Mouse (Mus musculus) naive thymus-derived CD4-positive, alpha-beta T cell, adult 2 months (primary cell): Measurements from ENCODE around the gene Serpinb1b.

Source experiments
- DNase-seq: peaks from one replicate; pipeline ENCODE4 v3.0.0-alpha.2; 2011; ENCODE audit warnings: low read depth

Serpinb1b gene

DNA sequence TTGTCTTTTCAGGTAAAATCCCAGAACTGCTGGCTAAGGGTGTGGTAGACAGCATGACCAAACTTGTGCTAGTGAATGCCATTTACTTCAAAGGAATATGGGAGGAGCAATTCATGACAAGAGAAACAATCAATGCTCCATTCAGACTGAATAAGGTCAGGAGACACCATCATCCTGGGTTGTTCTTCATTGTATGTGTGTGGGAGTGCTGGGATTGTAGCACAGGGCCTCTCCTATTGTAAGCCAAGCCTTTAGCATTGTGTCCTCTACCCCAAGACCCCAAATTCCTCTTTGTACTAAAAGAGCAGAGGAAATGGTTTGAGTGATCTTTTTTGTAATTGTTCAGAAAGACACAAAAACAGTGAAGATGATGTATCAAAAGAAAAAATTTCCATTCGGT lies 12.9 kb downstream of the Serpinb1b start:
- no peak for DNase-seq

DNA sequence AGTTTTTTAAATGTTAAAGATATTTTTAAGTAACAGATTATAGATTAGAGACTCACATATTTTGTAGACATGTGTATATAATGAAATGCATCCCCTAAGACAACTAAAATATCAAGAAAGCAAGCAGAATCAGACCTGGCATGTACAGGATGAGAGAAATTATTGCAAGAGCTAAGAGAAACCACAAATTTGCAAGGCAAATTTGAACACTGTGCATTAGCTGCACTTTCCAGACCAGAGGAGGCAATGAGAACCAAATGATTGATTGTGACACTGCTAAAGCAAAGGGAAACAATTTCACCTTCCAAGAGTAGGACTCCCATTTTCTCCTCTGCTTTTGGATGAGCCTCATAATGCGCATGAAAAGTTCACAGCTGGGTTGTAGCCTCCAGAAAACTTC lies 17.2 kb downstream of the Serpinb1b start:
- DNase-seq = no peak

DNA sequence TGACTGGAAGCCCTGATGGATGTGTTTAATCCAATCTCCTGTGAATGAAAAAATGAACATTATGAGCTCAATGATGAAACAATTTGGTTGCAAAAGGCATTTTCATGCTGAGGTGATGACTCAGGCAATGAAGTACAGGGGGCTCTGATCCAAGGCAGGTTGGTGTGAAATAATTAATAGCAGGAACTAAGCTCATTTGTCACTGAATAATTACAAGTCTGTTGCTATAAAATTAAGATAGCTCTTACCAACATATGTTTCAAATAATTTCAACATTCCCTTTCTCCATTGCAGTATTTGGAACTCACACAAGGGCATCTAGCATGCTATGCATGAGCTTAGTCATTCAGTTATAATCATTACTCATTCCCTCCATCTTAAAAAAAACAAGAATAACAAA lies 27.3 kb downstream of the Serpinb1b start:
- no peak for DNase-seq

DNA sequence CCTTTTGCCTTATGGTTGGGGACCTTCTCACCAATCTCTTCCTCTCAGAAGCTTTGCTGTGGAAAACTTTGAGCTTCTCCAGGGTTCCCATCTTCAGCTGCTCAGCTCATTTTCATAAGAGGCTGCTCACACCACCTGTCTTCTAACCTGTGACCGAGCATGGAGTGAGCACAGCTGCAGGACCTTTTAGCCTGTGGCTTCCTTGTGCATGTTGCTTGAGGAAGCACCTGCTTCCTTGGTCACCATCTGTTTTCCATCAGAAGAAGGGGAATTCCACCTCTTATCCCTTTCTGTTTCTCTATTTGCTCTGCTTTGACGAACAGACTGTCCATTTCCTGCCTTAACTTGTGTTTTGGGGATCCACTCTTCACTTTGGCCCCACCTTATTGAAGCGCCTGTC lies 34.7 kb downstream of the Serpinb1b start:
- DNase-seq = no peak

DNA sequence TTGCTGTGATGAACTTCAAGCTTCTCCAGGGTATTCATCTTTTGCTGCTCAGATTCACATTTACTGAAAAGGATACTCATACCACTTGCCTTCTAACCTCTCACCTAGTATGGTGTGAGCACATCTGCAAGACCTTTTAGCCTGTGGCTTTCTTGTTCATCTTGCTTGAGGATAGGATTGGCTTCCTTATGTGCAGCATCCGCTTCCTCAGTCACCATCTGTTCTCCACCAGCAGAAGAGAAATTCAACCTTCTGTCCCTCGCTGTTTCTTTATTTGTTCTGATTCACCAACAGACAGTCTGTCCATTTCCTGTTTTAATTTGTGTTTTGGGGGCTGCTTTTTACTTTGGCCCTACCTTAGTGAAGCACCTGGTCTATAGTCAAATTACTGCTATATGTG lies 59.3 kb downstream of the Serpinb1b start:
- DNase-seq = no peak

DNA sequence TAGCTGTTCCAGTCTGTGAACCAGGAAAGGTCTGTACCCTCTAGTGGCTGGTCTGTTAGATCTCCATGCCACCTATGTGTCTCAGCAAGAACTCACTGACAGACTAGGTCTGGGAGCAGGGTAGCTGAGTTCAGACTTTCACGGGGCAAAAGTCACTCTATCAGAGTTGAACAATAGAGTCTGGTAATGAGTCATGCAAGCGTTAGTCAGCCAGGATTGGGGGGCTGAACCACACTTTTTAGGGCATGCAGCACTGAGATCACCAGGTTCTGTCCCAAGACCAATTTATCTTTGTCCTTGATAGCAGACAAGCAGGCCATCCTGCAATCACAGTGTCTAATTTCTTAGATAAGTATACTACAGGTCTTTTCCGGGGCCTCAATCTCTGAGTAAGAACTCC lies 63.1 kb downstream of the Serpinb1b start:
- DNase-seq = no peak
